Mouse (Mus musculus): ENCODE results near the gene Ppa2. TPM values are rescaled to one million over a fixed set of nuclear protein-coding genes. Genes with fewer than 3 reads are reported as not detected.

Gene Ppa2
- total RNA-seq, 2 experiments from 2014 or later, result 48.5 to 50.2 TPM

- no peak for DNase-seq
Measured at GRCm38 (mm10) chr3:133389803-133390387, 80.0 kb downstream of the Ppa2 start.

GRCm38 (mm10) chr3:133394531-133394930 lies 84.6 kb downstream of the Ppa2 start:
- DNase-seq, result no peak

GRCm38 (mm10) chr3:133403849-133404248 lies 93.9 kb downstream of the Ppa2 start:
- DNase-seq, result no peak

- DNase-seq, result no peak
Measured at GRCm38 (mm10) chr3:133405636-133406035, 95.7 kb downstream of the Ppa2 start.

GRCm38 (mm10) chr3:133406248-133406647 lies 96.3 kb downstream of the Ppa2 start:
- no peak for DNase-seq

GRCm38 (mm10) chr3:133411123-133411675 lies 101.3 kb downstream of the Ppa2 start:
- DNase-seq, result no peak

- DNase-seq, result no peak
Measured at GRCm38 (mm10) chr3:133411768-133412167, 101.9 kb downstream of the Ppa2 start.

- DNase-seq, result no peak
Measured at GRCm38 (mm10) chr3:133414747-133415146, 104.8 kb downstream of the Ppa2 start.

- DNase-seq, result no peak
Measured at GRCm38 (mm10) chr3:133423073-133423472, 113.2 kb downstream of the Ppa2 start.

Other genes starting within 250 kb of the Ppa2 start
- 1 to 10 TPM; 7.3 to 7.6 TPM for gene Ints12, start 218.3 kb upstream of the Ppa2 start, total RNA-seq (2021)
- 1 to 10 TPM; 2.0 to 2.4 TPM for gene Gstcd, start 218.1 kb upstream of the Ppa2 start, total RNA-seq (2021)
- not detected for gene Arhgef38, start 75.2 kb upstream of the Ppa2 start, total RNA-seq (2021)
- 10 to 100 TPM; 16.3 to 27.4 TPM for gene Tet2, start 235.0 kb downstream of the Ppa2 start, total RNA-seq (2021)